Mouse (Mus musculus): Measurements from ENCODE around the gene Map3k6. TPM values are rescaled to one million over a fixed set of nuclear protein-coding genes. Genes with fewer than 3 reads are reported as not detected.
A peak's percentile ranks its signal among the peaks of the same experiment; 100 is the strongest.

The Map3k6 gene
- polyA plus RNA-seq, 1 experiment from 2014 or later = 2.3 TPM

- 20% methylated on average over 5 of the region's 5 CpGs for WGBS
- H3K27ac ChIP-seq (replicated peaks) = 0 out of 2 replicates have a peak overlapping the region, but pooled peaks have one; percentile 16
- no peaks in the 10 kb centered on the region for H3K27me3 ChIP-seq (replicated peaks)
- no peak overlapping the region for H3K4me3 ChIP-seq
- H3K4me1 ChIP-seq = peaks cover 41% of the 10 kb centered on the region
- H3K4me2 ChIP-seq = peak overlapping the region; percentile 8; the same call in 1 of the 2 replicates
- no peaks in the 10 kb centered on the region for H3K36me3 ChIP-seq
- no peak overlapping the region for H3K9ac ChIP-seq
- peak; percentile 67; the same call in 1 of the 2 replicates for ATAC-seq (ENCODE audit: extremely low read depth, insufficient number of reproducible peaks, low FRiP score, low TSS enrichment)
- H3K9me3 ChIP-seq = no peaks in the 10 kb centered on the region
Observed at GRCm38 (mm10) chr4:133285950-133286349, 45.3 kb downstream of the Map3k6 start.

DNA sequence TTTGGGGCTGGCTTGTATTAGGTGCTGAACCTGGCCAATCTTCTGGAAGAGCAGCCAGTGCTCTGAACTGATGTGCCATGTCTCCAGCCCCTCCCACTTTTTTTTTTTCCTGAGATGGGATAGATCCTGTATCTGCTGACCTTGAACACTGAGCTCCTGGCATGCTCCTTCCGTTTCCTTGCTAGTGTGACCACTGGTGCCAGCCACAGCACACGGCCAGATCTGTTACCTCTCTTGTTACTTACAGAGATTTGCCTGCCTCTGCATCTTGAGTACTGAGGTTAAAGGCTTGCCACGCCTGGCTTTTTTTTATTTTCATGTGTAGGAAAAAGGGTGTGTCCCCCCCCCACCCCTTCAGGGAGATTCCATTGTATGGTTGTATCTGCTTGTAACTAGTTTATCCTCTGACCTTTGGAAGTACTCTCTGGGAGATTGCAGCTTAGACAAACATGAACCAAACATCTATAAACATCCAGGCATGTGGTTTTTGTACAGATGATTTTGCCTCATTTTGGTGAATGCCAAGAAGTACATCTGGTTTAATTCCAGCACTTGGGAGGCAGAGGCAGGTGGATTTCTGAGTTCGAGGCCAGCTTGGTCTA is 46.0 kb downstream of the Map3k6 start:
- Histone ChIP-seq H3K4me3 (no peak overlapping the region), H3K9ac (no peak overlapping the region), H3K36me3 (0 out of 2 replicates have a peak, but pooled peaks cover 2% of the 10 kb centered on the region), H3K4me1 (peaks cover 34% of the 10 kb centered on the region), H3K9me3 (no peaks in the 10 kb centered on the region), H3K27me3 (replicated peaks) (no peaks in the 10 kb centered on the region), H3K27ac (replicated peaks) (peak overlapping the region; percentile 16; the same call in 1 of the 2 replicates), H3K4me2 (no peak overlapping the region; the same call in 1 of the 2 replicates)
- ATAC-seq (ENCODE audit: extremely low read depth, insufficient number of reproducible peaks, low FRiP score, low TSS enrichment) = no peak
- 67% methylated on average over 4 of the region's 4 CpGs for WGBS

- 92% methylated on average over 1 of the region's 1 CpGs for WGBS
Observed at GRCm38 (mm10) chr4:133291255-133291654, 50.6 kb downstream of the Map3k6 start.

DNA sequence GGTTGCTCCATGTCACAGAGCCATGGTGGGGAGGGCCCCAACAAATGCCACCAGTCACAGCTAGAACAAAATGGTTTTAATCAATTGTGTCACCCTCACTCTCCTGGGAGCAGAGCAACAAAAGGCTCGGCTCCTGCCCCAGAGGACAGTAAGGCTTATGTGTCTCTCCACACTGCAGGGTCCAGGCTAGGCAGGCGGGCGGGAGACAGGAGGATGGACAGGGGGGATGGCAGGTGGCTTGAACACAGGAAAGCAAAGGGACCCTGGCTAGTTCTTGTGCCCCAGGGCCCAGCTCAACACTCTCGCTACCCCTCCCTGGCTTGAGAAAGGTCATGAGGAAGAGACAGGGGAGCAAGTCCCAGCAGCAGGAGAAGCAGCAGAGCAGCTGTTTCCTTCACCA is 51.8 kb downstream of the Map3k6 start:
- ATAC-seq (ENCODE audit: extremely low read depth, insufficient number of reproducible peaks, low FRiP score, low TSS enrichment) = no peak
- Histone ChIP-seq H3K4me3 (no peak overlapping the region), H3K4me1 (peaks cover 25% of the 10 kb centered on the region), H3K9ac (no peak overlapping the region), H3K27ac (replicated peaks) (no peak overlapping the region), H3K4me2 (no peak overlapping the region), H3K27me3 (replicated peaks) (0 out of 2 replicates have a peak, but pooled peaks cover 5% of the 10 kb centered on the region), H3K36me3 (peaks cover 44% of the 10 kb centered on the region), H3K9me3 (no peaks in the 10 kb centered on the region)
- 83% methylated on average over 4 of the region's 4 CpGs for WGBS

More at GRCm38 (mm10) chr4:133291255-133291654, 50.6 kb downstream of the Map3k6 start:
- Histone ChIP-seq H3K27me3 (replicated peaks) (0 out of 2 replicates have a peak, but pooled peaks cover 5% of the 10 kb centered on the region), H3K9ac (no peak overlapping the region), H3K27ac (replicated peaks) (no peak overlapping the region), H3K4me2 (no peak overlapping the region), H3K36me3 (peaks cover 34% of the 10 kb centered on the region), H3K9me3 (no peaks in the 10 kb centered on the region), H3K4me1 (peaks cover 22% of the 10 kb centered on the region), H3K4me3 (no peak overlapping the region)
- ATAC-seq (ENCODE audit: extremely low read depth, insufficient number of reproducible peaks, low FRiP score, low TSS enrichment) = no peak

DNA sequence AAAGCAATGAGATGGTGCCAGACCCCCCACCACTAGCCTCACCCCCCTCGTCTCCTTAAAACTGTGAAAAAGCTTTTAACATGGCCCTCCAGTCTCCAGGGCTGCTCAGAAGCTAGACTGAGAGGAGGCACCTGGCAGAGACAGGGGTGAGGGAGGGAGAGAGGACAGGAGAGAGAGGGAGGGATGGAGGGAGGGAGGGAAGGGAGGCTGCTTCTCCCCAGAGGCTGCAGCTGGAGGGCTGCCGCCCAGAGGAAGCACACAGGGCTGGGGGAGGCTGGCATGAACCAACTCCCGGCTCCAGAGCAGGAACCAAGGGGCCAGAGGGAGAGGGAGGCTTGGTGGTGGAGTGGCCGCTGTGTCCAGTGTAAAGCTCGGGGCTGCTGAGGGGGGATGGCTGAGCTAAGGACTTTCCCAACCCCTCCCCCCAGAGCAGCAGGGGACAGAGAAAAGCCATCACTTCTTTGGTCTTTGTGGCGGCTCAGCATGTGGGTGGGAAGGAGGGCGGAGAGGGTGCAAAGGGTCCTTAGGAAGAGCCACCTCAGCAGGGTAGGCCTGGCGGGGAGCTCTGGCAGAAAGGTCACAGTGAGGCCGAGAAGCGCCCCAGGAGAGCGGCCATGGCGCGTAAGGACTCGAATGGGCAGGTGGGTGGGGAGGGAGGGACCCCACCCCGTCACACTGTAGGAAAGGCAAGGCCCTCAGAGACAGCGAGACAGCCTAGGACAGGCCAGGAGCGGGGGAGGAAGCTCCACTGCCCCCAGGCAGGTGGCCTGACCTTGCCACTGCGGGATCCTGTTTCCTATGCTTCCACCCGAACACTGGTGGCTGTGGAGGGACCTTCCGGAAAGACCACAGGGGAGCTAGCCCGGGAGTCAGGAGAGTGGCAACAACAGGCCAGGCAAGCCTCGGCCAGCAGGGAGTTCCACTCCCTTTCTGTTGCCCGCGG is 52.6 kb downstream of the Map3k6 start:
- Histone ChIP-seq H3K9me3 (no peaks in the 10 kb centered on the region), H3K4me1 (peaks cover 32% of the 10 kb centered on the region), H3K27ac (replicated peaks) (no peak overlapping the region), H3K4me3 (no peak overlapping the region), H3K36me3 (peaks cover 45% of the 10 kb centered on the region), H3K9ac (peak overlapping the region; percentile 48), H3K4me2 (no peak overlapping the region), H3K27me3 (replicated peaks) (0 out of 2 replicates have a peak, but pooled peaks cover 5% of the 10 kb centered on the region)
- WGBS = 35% methylated on average over 24 of the region's 24 CpGs
- no peak for ATAC-seq (ENCODE audit: extremely low read depth, insufficient number of reproducible peaks, low FRiP score, low TSS enrichment)

DNA sequence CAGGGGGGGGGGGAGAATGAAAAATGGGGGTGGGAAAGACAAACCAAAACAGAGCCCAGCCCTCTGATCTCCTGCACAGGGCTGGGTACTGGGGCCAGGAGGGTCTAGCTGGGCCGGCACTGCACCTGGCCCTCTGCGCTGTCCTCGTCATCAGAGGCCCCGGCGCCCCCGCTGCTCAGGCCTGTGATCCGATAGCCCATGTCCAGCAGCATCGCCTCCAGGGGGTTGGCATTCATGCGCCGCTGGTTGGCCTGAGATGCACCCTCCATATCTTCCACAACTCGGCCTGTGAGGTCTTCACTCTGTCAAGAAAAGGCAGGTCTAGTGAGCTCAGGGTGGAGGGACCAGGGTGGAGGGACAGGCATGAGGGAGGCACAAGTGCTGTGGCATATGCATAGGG is 53.5 kb downstream of the Map3k6 start:
- no peaks in the 10 kb centered on the region for H3K9me3 ChIP-seq
- no peak for ATAC-seq (ENCODE audit: extremely low read depth, insufficient number of reproducible peaks, low FRiP score, low TSS enrichment)
- no peak overlapping the region for H3K9ac ChIP-seq
- H3K27ac ChIP-seq (replicated peaks) = no peak overlapping the region
- 44% methylated on average over 11 of the region's 11 CpGs for WGBS
- 0 out of 2 replicates have a peak, but pooled peaks cover 5% of the 10 kb centered on the region for H3K27me3 ChIP-seq (replicated peaks)
- no peak overlapping the region for H3K4me3 ChIP-seq
- H3K4me1 ChIP-seq = peaks cover 41% of the 10 kb centered on the region
- H3K36me3 ChIP-seq = peaks cover 46% of the 10 kb centered on the region
- no peak overlapping the region for H3K4me2 ChIP-seq

DNA sequence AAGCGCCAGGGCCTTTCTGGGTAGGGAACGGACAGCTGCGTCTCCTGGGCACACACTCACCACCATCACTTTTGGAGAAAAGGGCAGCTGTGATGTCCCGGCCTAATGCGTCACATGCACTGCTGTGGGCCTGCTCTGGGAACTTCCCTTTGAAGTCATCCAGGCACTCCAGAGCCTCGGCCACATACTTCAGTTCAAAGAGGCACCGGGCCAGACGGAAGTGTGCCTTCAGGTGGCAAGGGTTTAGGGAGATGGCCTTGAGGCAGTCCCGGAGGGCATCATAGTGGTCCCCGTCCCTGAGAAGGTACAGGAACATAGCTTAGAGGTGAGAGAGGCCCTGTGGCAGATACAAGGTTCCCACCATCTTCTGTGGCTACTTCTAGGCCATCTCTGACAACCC is 56.7 kb downstream of the Map3k6 start:
- Histone ChIP-seq H3K4me1 (peaks cover 45% of the 10 kb centered on the region), H3K4me2 (no peak overlapping the region), H3K9ac (peak overlapping the region; percentile 61), H3K9me3 (no peaks in the 10 kb centered on the region), H3K27me3 (replicated peaks) (0 out of 2 replicates have a peak, but pooled peaks cover 5% of the 10 kb centered on the region), H3K36me3 (peaks cover 64% of the 10 kb centered on the region), H3K4me3 (no peak overlapping the region), H3K27ac (replicated peaks) (no peak overlapping the region)
- ATAC-seq (ENCODE audit: extremely low read depth, insufficient number of reproducible peaks, low FRiP score, low TSS enrichment) = no peak
- 58% methylated on average over 10 of the region's 10 CpGs for WGBS

- H3K9me3 ChIP-seq = no peaks in the 10 kb centered on the region
- H3K9ac ChIP-seq = peak overlapping the region; percentile 61
- no peak overlapping the region for H3K4me2 ChIP-seq
- no peak for ATAC-seq (ENCODE audit: extremely low read depth, insufficient number of reproducible peaks, low FRiP score, low TSS enrichment)
- H3K4me1 ChIP-seq = peaks cover 41% of the 10 kb centered on the region
- no peak overlapping the region for H3K27ac ChIP-seq (replicated peaks)
- peaks cover 68% of the 10 kb centered on the region for H3K36me3 ChIP-seq
- H3K27me3 ChIP-seq (replicated peaks) = 0 out of 2 replicates have a peak, but pooled peaks cover 5% of the 10 kb centered on the region
- 1% methylated on average over 5 of the region's 5 CpGs for WGBS
- H3K4me3 ChIP-seq = no peak overlapping the region
Observed at GRCm38 (mm10) chr4:133297801-133298238, 57.2 kb downstream of the Map3k6 start.

GRCm38 (mm10) chr4:133298516-133299365 is 58.1 kb downstream of the Map3k6 start:
- no peak overlapping the region for H3K4me3 ChIP-seq
- 52% methylated on average over 12 of the region's 12 CpGs for WGBS

DNA sequence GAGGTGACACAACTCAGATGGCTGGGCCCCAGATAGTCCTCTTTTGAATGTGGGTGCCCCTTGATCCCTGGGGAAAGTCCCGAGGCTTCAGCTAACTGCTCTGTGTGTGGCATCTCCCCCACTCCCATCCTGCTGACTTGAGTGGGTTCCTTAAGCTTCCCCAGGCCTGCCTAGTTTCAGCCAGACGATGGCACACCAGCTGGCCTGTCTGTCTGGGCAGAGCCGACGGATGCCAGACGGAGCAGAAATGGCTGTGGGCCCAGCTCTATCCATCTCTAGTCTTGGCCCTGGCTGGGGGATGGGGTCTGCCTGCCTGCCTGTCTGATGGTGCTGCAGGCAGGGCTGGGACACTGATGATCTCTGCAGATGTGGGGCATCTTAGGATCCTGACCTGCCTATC is 59.1 kb downstream of the Map3k6 start:
- H3K4me2 ChIP-seq = no peak overlapping the region
- no peak overlapping the region for H3K4me3 ChIP-seq
- ATAC-seq (ENCODE audit: extremely low read depth, insufficient number of reproducible peaks, low FRiP score, low TSS enrichment) = no peak
- H3K4me1 ChIP-seq = peaks cover 31% of the 10 kb centered on the region
- H3K9me3 ChIP-seq = no peaks in the 10 kb centered on the region
- H3K36me3 ChIP-seq = peaks cover 75% of the 10 kb centered on the region
- H3K27ac ChIP-seq (replicated peaks) = no peak overlapping the region; the same call in 1 of the 2 replicates
- no peaks in the 10 kb centered on the region for H3K27me3 ChIP-seq (replicated peaks)
- WGBS = 54% methylated on average over 5 of the region's 5 CpGs
- H3K9ac ChIP-seq = peak overlapping the region; percentile 0; the same call in 1 of the 2 replicates

More at GRCm38 (mm10) chr4:133298516-133299365, 58.1 kb downstream of the Map3k6 start:
- Histone ChIP-seq H3K9ac (peak overlapping the region; percentile 33; the same call in 1 of the 2 replicates), H3K27ac (replicated peaks) (0 out of 2 replicates have a peak overlapping the region, but pooled peaks have one; percentile 15), H3K9me3 (no peaks in the 10 kb centered on the region), H3K4me2 (no peak overlapping the region), H3K36me3 (peaks cover 77% of the 10 kb centered on the region), H3K4me1 (peaks cover 32% of the 10 kb centered on the region), H3K27me3 (replicated peaks) (0 out of 2 replicates have a peak, but pooled peaks cover 5% of the 10 kb centered on the region)
- no peak for ATAC-seq (ENCODE audit: extremely low read depth, insufficient number of reproducible peaks, low FRiP score, low TSS enrichment)
